Mouse (Mus musculus): ENCODE measurements around the gene Slc23a2. TPM values are rescaled to one million over a fixed set of nuclear protein-coding genes. Genes with fewer than 3 reads are reported as not detected.

The Slc23a2 gene
- polyA plus RNA-seq, 1 experiment from 2014 or later, result 7.9 TPM

GRCm38 (mm10) chr2:132102505-132103130 lies 42.3 kb downstream of the Slc23a2 start:
- H3K36me3 ChIP-seq (ENCODE audit: control insufficient read depth, insufficient read depth, low read length), result peaks cover 2% of the 10 kb centered on the region; the same call in 1 of the 2 replicates
- H3K27ac ChIP-seq (ENCODE audit: low read depth, low read length), result peak overlapping the region; percentile 38; the same call in 1 of the 2 replicates
- peak overlapping the region; percentile 37 for H3K9ac ChIP-seq (ENCODE audit: low read depth, low read length)
- peaks cover 16% of the 10 kb centered on the region for H3K4me1 ChIP-seq (replicated peaks; ENCODE audit: control insufficient read depth, insufficient read depth, low read length)
- H3K4me2 ChIP-seq, result peak overlapping the region; percentile 53
- H3K27me3 ChIP-seq (replicated peaks; ENCODE audit: control insufficient read depth, insufficient read depth, low read length), result no peaks in the 10 kb centered on the region
- peak overlapping the region; percentile 20; the same call in 1 of the 2 replicates for H3K4me3 ChIP-seq (ENCODE audit: low read depth, low read length)
- no peaks in the 10 kb centered on the region for H3K9me3 ChIP-seq (ENCODE audit: control insufficient read depth, low read length)
- WGBS, result 56% methylated on average over 10 of the region's 10 CpGs
- DNase-seq (ENCODE audit: low spot score) (no peak), ATAC-seq (replicated peaks; ENCODE audit: low FRiP score) (no peak)

GRCm38 (mm10) chr2:132098942-132099672 lies 45.8 kb downstream of the Slc23a2 start:
- Histone ChIP-seq H3K9me3 (ENCODE audit: control insufficient read depth, low read length) (no peaks in the 10 kb centered on the region), H3K36me3 (ENCODE audit: control insufficient read depth, insufficient read depth, low read length) (peaks cover 2% of the 10 kb centered on the region; the same call in 1 of the 2 replicates), H3K4me2 (no peak overlapping the region), H3K27me3 (replicated peaks; ENCODE audit: control insufficient read depth, insufficient read depth, low read length) (no peaks in the 10 kb centered on the region), H3K9ac (ENCODE audit: low read depth, low read length) (no peak overlapping the region), H3K4me1 (replicated peaks; ENCODE audit: control insufficient read depth, insufficient read depth, low read length) (peaks cover 6% of the 10 kb centered on the region), H3K27ac (ENCODE audit: low read depth, low read length) (no peak overlapping the region), H3K4me3 (ENCODE audit: low read depth, low read length) (no peak overlapping the region)
- 88% methylated on average over 9 of the region's 9 CpGs for WGBS
- no peak for DNase-seq (ENCODE audit: low spot score)
- ATAC-seq (replicated peaks; ENCODE audit: low FRiP score), result no peak

- WGBS, result 88% methylated on average over 4 of the region's 4 CpGs
- no peak overlapping the region for H3K27ac ChIP-seq (ENCODE audit: low read depth, low read length)
- no peak for ATAC-seq (replicated peaks; ENCODE audit: low FRiP score)
These were observed 46.5 kb downstream of the Slc23a2 start for GRCm38 (mm10) chr2:132098365-132098764.

DNA sequence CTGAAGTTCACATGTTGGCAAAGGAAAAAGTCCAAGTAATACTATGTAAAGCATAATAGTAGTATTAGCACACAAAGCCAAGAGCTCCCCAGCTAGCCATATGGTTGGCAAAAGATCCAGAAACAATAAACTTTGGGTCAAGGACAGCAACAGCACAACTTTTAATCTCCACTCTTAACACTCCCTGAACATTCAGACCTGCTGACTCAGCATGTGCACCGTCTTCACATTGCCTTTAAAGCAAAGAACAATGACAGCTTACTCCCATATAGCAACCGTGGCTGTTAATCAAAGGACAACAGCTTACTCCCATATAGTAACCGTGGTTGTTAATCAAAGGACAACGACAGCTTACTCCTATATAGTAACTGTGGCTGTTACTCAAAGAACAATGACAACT lies 48.3 kb downstream of the Slc23a2 start:
- Histone ChIP-seq H3K9me3 (ENCODE audit: control insufficient read depth, low read length) (no peaks in the 10 kb centered on the region), H3K9ac (ENCODE audit: low read depth, low read length) (no peak overlapping the region), H3K4me1 (replicated peaks; ENCODE audit: control insufficient read depth, insufficient read depth, low read length) (no peaks in the 10 kb centered on the region; the same call in 1 of the 2 replicates), H3K4me3 (ENCODE audit: low read depth, low read length) (no peak overlapping the region), H3K27me3 (replicated peaks; ENCODE audit: control insufficient read depth, insufficient read depth, low read length) (no peaks in the 10 kb centered on the region), H3K4me2 (no peak overlapping the region), H3K27ac (ENCODE audit: low read depth, low read length) (no peak overlapping the region), H3K36me3 (ENCODE audit: control insufficient read depth, insufficient read depth, low read length) (peaks cover 2% of the 10 kb centered on the region; the same call in 1 of the 2 replicates)
- WGBS, result 73% methylated on average over 4 of the region's 4 CpGs
- DNase-seq (ENCODE audit: low spot score) (no peak), ATAC-seq (replicated peaks; ENCODE audit: low FRiP score) (no peak)

More at GRCm38 (mm10) chr2:132098365-132098764, 46.5 kb downstream of the Slc23a2 start:
- no peak overlapping the region for H3K4me2 ChIP-seq
- peaks cover 2% of the 10 kb centered on the region; the same call in 1 of the 2 replicates for H3K36me3 ChIP-seq (ENCODE audit: control insufficient read depth, insufficient read depth, low read length)
- H3K4me3 ChIP-seq (ENCODE audit: low read depth, low read length), result no peak overlapping the region
- H3K27me3 ChIP-seq (replicated peaks; ENCODE audit: control insufficient read depth, insufficient read depth, low read length), result no peaks in the 10 kb centered on the region
- no peak for DNase-seq (ENCODE audit: low spot score)
- H3K9me3 ChIP-seq (ENCODE audit: control insufficient read depth, low read length), result no peaks in the 10 kb centered on the region
- H3K9ac ChIP-seq (ENCODE audit: low read depth, low read length), result no peak overlapping the region
- peaks cover 6% of the 10 kb centered on the region for H3K4me1 ChIP-seq (replicated peaks; ENCODE audit: control insufficient read depth, insufficient read depth, low read length)

DNA sequence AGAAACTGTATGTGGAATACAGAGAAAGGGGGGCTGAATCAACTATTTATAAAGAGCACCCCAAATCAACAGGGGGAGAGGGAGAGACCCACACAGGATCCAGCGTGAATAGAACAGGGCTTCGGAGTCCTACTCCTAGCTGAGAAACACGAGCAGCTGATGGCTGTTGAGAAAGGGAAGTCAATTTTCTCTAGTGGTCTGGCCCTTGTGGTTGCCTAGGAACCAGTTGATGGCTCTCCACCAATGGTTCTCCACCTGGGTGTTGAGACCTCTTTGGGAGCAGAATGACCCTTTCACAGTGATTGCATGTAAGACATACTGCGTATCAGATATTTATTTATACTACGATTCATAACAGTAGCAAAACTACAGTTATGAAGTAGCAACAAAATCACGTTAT lies 49.1 kb downstream of the Slc23a2 start:
- no peak for DNase-seq (ENCODE audit: low spot score)

GRCm38 (mm10) chr2:132094441-132095230 lies 50.3 kb downstream of the Slc23a2 start:
- no peaks in the 10 kb centered on the region for H3K9me3 ChIP-seq (ENCODE audit: control insufficient read depth, low read length)
- no peak overlapping the region for H3K9ac ChIP-seq (ENCODE audit: low read depth, low read length)
- H3K4me3 ChIP-seq (ENCODE audit: low read depth, low read length), result no peak overlapping the region
- H3K4me1 ChIP-seq (replicated peaks; ENCODE audit: control insufficient read depth, insufficient read depth, low read length), result no peaks in the 10 kb centered on the region; the same call in 1 of the 2 replicates
- peaks cover 2% of the 10 kb centered on the region; the same call in 1 of the 2 replicates for H3K36me3 ChIP-seq (ENCODE audit: control insufficient read depth, insufficient read depth, low read length)
- no peaks in the 10 kb centered on the region for H3K27me3 ChIP-seq (replicated peaks; ENCODE audit: control insufficient read depth, insufficient read depth, low read length)
- peak overlapping the region; percentile 4; the same call in 1 of the 2 replicates for H3K4me2 ChIP-seq
- DNase-seq (ENCODE audit: low spot score) (no peak), ATAC-seq (replicated peaks; ENCODE audit: low FRiP score) (peak; percentile 47; the same call in 1 of the 2 replicates)
- WGBS, result 58% methylated on average over 11 of the region's 11 CpGs
- H3K27ac ChIP-seq (ENCODE audit: low read depth, low read length), result no peak overlapping the region

More for the DNA sequence above, 49.1 kb downstream of the Slc23a2 start:
- no peak overlapping the region for H3K4me3 ChIP-seq (ENCODE audit: low read depth, low read length)
- no peak overlapping the region for H3K4me2 ChIP-seq
- ATAC-seq (replicated peaks; ENCODE audit: low FRiP score), result no peak
- no peaks in the 10 kb centered on the region; the same call in 1 of the 2 replicates for H3K4me1 ChIP-seq (replicated peaks; ENCODE audit: control insufficient read depth, insufficient read depth, low read length)
- no peaks in the 10 kb centered on the region for H3K27me3 ChIP-seq (replicated peaks; ENCODE audit: control insufficient read depth, insufficient read depth, low read length)
- peaks cover 2% of the 10 kb centered on the region; the same call in 1 of the 2 replicates for H3K36me3 ChIP-seq (ENCODE audit: control insufficient read depth, insufficient read depth, low read length)
- H3K9ac ChIP-seq (ENCODE audit: low read depth, low read length), result no peak overlapping the region
- H3K27ac ChIP-seq (ENCODE audit: low read depth, low read length), result no peak overlapping the region
- H3K9me3 ChIP-seq (ENCODE audit: control insufficient read depth, low read length), result no peaks in the 10 kb centered on the region
- 75% methylated on average over 6 of the region's 6 CpGs for WGBS

DNA sequence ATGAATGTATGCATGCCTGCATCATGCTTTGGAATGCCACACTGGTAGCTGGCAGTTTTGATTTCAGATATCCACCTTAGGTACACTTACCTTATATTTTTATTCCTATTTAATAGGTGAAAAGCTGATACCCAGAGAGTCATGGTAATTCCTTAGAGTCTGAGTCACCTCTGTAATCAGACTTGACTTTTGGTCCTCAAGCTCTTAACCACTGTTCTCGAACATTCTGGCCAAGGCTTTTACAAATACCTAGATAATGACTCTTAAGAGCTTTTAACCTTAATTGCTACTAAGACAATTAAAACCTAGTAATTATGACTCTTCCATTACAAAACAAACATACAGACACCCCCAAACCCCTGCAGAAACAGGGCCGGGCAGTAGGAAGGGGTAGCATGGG lies 51.2 kb downstream of the Slc23a2 start:
- WGBS, result 85% methylated on average over 2 of the region's 2 CpGs
- Histone ChIP-seq H3K4me3 (ENCODE audit: low read depth, low read length) (no peak overlapping the region), H3K9me3 (ENCODE audit: control insufficient read depth, low read length) (no peaks in the 10 kb centered on the region), H3K36me3 (ENCODE audit: control insufficient read depth, insufficient read depth, low read length) (no peaks in the 10 kb centered on the region), H3K27me3 (replicated peaks; ENCODE audit: control insufficient read depth, insufficient read depth, low read length) (no peaks in the 10 kb centered on the region), H3K9ac (ENCODE audit: low read depth, low read length) (no peak overlapping the region), H3K4me2 (no peak overlapping the region), H3K27ac (ENCODE audit: low read depth, low read length) (no peak overlapping the region), H3K4me1 (replicated peaks; ENCODE audit: control insufficient read depth, insufficient read depth, low read length) (no peaks in the 10 kb centered on the region; the same call in 1 of the 2 replicates)
- no peak for ATAC-seq (replicated peaks; ENCODE audit: low FRiP score)
- DNase-seq (ENCODE audit: low spot score), result no peak

DNA sequence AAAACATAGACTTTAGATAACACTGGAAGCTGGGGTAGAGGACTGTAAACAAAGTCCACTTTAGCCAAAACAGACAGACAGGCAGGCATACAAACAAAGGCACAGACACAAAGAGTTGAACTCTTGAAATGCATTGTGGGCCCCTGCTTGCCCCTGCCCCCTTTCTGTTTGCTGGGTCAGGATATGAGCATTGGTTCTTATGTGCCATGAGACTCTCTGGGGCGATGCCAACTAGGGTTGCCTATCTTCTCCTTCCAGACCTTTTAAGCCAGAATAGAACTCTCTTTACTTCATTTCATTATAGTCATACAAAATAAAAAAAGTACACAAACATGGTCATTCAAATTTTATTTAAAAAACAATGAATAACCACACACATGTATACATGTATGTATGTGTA lies 51.6 kb downstream of the Slc23a2 start:
- Histone ChIP-seq H3K9ac (ENCODE audit: low read depth, low read length) (no peak overlapping the region), H3K4me1 (replicated peaks; ENCODE audit: control insufficient read depth, insufficient read depth, low read length) (no peaks in the 10 kb centered on the region; the same call in 1 of the 2 replicates), H3K27ac (ENCODE audit: low read depth, low read length) (no peak overlapping the region), H3K27me3 (replicated peaks; ENCODE audit: control insufficient read depth, insufficient read depth, low read length) (no peaks in the 10 kb centered on the region), H3K4me2 (no peak overlapping the region), H3K4me3 (ENCODE audit: low read depth, low read length) (no peak overlapping the region), H3K9me3 (ENCODE audit: control insufficient read depth, low read length) (no peaks in the 10 kb centered on the region), H3K36me3 (ENCODE audit: control insufficient read depth, insufficient read depth, low read length) (no peaks in the 10 kb centered on the region)
- 90% methylated on average over 1 of the region's 1 CpGs for WGBS
- no peak for ATAC-seq (replicated peaks; ENCODE audit: low FRiP score)
- no peak for DNase-seq (ENCODE audit: low spot score)
